Mouse (Mus musculus) intestine, embryonic 16.5 days (tissue): ENCODE data around the gene Rpusd3. TPM values are rescaled to one million over a fixed set of nuclear protein-coding genes. Genes with fewer than 3 reads are reported as not detected.

Experiments used
- ATAC-seq: fragments of 200-750 bp; cut with Nextera tagmentation; 2 replicates; pipeline ENCODE4 v1.8.0; 2017; ENCODE audit warnings: moderate TSS enrichment, moderate library complexity
- H3K27ac ChIP-seq: fragments of 300-500 bp; sonication (generic); 2 replicates; pipeline ENCODE4 v1.5.1; 2014; ENCODE audit warnings: mild to moderate bottlenecking, low read length
- H3K27me3 ChIP-seq: fragments of 300-500 bp; sonication (generic); replicated peaks from 2 replicates; pipeline ENCODE4 v1.6.1; 2014; ENCODE audit warnings: low read length, control low read depth, mixed read lengths; ENCODE audit not compliant: control insufficient read depth, insufficient read depth
- H3K36me3 ChIP-seq: fragments of 300-500 bp; sonication (generic); 2 replicates; pipeline ENCODE4 v1.6.1; 2014; ENCODE audit warnings: low read length, control low read depth; ENCODE audit not compliant: control insufficient read depth, insufficient read depth
- H3K4me1 ChIP-seq: fragments of 300-500 bp; sonication (generic); 2 replicates; pipeline ENCODE4 v1.6.1; 2014; ENCODE audit warnings: low read length, control low read depth, mixed read lengths; ENCODE audit not compliant: control insufficient read depth, insufficient read depth
- H3K4me2 ChIP-seq: fragments of 300-500 bp; sonication (generic); 2 replicates; pipeline ENCODE4 v1.6.1; 2014; ENCODE audit warnings: low read depth, low read length, control low read depth
- H3K4me3 ChIP-seq: fragments of 300-500 bp; sonication (generic); 2 replicates; pipeline ENCODE4 v1.5.1; 2014; ENCODE audit warnings: mild to moderate bottlenecking, low read length
- H3K9ac ChIP-seq: fragments of 300-500 bp; sonication (generic); 2 replicates; pipeline ENCODE4 v1.6.1; 2014; ENCODE audit warnings: low read depth, low read length
- H3K9me3 ChIP-seq: fragments of 300-500 bp; sonication (generic); 2 replicates; pipeline ENCODE4 v1.6.1; 2016; ENCODE audit warnings: low read length, control low read depth; ENCODE audit not compliant: control insufficient read depth
- WGBS: fragments of 180-500 bp; shearing (Covaris S2); extraction: QIAGEN DNeasy Blood & Tissue Kit; methylation state at CpG from one replicate; pipeline ENCODE4 v1.1.7; 2014; 5-methylcytosine and 5-hydroxymethylcytosine counted together
- polyA plus RNA-seq: library from polyadenylated mRNA; unstranded; fragments of >200 nt; fragmentation: Nextera tagmentation; extraction: Ambion mirVana; gene quantifications from 2 replicates; pipeline ENCODE4 v1.2.1, GENCODE M21; 2015

Rpusd3 gene
- polyA plus RNA-seq, 1 experiment from 2014 or later = 32.4 TPM

DNA sequence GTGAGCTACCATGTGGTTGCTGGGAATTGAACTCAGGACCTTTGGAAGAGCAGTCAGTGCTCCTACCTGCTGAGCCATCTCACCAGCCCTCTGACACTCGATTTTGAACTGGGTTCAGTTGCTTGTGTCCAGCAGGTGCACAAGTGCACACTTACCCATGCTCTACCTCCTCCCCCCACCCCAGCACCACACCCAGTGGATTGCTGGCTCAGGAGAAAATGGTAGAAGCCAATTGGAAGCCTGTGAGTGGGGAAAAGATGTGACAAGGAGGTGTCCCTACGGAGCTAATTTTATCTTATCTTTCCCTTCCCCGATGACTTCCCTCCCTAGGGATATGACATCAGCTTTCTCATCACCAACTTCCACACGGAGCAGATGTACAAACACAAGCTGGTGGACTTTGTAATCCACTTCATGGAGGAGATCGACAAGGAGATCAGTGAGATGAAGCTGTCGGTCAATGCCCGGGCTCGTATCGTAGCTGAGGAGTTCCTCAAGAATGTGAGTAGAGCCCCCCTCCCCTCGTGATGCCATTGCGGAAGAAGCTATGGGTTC is 33.9 kb downstream of the Rpusd3 start:
- peaks cover 40% of the 10 kb centered on the region for H3K36me3 ChIP-seq
- ATAC-seq = no peak
- WGBS = 59% methylated on average over 11 of the region's 11 CpGs

DNA sequence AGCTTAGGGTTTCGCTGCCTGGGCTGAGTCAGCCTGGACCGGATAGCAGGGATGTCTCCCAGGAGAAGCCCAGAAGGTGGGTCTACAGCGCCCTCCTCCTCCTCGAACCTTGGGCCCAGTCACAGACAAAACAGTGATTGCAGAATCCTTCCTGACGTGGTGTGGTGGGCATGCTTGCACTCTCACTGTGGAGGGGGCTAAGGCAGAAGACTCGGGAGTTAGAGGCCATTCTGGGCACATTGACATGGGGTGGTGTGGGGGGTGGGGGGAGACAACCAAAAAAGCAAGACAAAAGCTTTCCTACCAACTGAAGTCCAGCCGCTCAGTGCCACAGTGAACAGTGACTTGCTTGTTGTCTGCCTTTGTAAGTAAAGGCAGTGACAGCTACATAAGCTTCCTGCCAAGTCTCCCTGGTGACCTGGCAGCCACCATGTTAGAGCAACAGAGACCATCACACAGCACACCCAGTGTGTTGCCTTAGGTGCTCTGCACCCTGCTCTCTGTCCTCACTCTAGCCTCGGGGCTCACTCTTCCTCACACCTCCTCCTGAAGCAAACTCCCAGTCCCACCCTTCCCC is 34.7 kb downstream of the Rpusd3 start:
- H3K4me2 ChIP-seq = no peak overlapping the region
- H3K9me3 ChIP-seq = no peaks in the 10 kb centered on the region
- no peak overlapping the region for H3K27ac ChIP-seq
- H3K4me1 ChIP-seq = peaks cover 6% of the 10 kb centered on the region
- H3K36me3 ChIP-seq = peaks cover 40% of the 10 kb centered on the region
- no peak for ATAC-seq
- WGBS = 91% methylated on average over 8 of the region's 8 CpGs
- no peak overlapping the region for H3K4me3 ChIP-seq
- no peaks in the 10 kb centered on the region for H3K27me3 ChIP-seq
- H3K9ac ChIP-seq = no peak overlapping the region

More for the DNA sequence above, 33.9 kb downstream of the Rpusd3 start:
- Histone ChIP-seq H3K27me3 (no peaks in the 10 kb centered on the region), H3K9ac (no peak overlapping the region), H3K4me2 (no peak overlapping the region), H3K27ac (peak overlapping the region; percentile 46; the same call in 1 of the 2 replicates), H3K4me1 (peaks cover 5% of the 10 kb centered on the region; the same call in 1 of the 2 replicates), H3K4me3 (no peak overlapping the region), H3K9me3 (no peaks in the 10 kb centered on the region)

DNA sequence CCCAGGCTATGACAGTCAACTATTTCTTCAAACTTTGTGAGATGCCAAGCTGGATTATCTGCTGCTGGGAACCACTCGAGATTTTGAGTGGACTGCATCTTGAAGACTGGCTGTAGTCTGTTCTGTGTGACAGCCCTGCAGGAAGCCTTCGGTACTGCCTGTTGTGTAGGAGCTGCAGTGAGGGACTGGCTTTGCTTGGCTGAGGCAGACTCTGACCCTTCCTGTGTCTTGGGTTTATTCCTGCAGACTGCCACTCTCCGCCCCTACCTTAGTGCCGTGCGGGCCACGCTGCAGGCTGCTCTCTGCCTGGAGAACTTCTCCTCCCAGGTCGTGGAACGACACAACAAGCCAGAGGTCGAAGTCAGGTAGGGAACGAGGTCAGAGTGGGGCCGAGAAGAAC is 38.7 kb downstream of the Rpusd3 start:
- Histone ChIP-seq H3K27me3 (no peaks in the 10 kb centered on the region), H3K36me3 (peaks cover 23% of the 10 kb centered on the region), H3K4me2 (no peak overlapping the region), H3K4me1 (peaks cover 16% of the 10 kb centered on the region), H3K9ac (no peak overlapping the region), H3K4me3 (no peak overlapping the region), H3K27ac (no peak overlapping the region), H3K9me3 (no peaks in the 10 kb centered on the region)
- WGBS = 91% methylated on average over 11 of the region's 11 CpGs
- ATAC-seq = no peak

DNA sequence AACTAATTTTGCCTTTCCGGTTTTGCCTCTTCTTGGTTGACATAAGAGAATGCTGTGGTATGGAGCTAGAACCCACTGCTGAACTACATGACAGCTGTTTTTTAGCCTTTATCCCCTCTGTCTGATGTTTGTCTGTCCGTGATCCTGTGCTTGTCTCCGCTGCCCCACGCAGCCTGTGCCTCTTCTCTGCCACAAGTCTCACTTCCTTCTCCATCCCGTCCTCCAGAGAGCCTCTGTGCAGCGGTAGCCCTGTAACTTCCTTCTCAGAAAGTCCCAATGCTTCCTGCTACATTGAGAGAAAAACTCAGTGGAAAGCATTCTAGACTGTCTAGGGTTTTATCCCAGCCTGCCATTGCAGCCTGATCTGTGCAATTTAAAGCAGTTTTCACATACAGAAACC is 39.9 kb downstream of the Rpusd3 start:
- no peaks in the 10 kb centered on the region for H3K27me3 ChIP-seq
- H3K27ac ChIP-seq = peak overlapping the region; percentile 25; the same call in 1 of the 2 replicates
- 71% methylated on average over 6 of the region's 6 CpGs for WGBS
- peaks cover 16% of the 10 kb centered on the region for H3K4me1 ChIP-seq
- ATAC-seq = no peak
- H3K36me3 ChIP-seq = peaks cover 15% of the 10 kb centered on the region
- H3K4me2 ChIP-seq = peak overlapping the region; percentile 81
- H3K9ac ChIP-seq = peak overlapping the region; percentile 97
- H3K4me3 ChIP-seq = peak overlapping the region; percentile 96
- no peaks in the 10 kb centered on the region for H3K9me3 ChIP-seq

DNA sequence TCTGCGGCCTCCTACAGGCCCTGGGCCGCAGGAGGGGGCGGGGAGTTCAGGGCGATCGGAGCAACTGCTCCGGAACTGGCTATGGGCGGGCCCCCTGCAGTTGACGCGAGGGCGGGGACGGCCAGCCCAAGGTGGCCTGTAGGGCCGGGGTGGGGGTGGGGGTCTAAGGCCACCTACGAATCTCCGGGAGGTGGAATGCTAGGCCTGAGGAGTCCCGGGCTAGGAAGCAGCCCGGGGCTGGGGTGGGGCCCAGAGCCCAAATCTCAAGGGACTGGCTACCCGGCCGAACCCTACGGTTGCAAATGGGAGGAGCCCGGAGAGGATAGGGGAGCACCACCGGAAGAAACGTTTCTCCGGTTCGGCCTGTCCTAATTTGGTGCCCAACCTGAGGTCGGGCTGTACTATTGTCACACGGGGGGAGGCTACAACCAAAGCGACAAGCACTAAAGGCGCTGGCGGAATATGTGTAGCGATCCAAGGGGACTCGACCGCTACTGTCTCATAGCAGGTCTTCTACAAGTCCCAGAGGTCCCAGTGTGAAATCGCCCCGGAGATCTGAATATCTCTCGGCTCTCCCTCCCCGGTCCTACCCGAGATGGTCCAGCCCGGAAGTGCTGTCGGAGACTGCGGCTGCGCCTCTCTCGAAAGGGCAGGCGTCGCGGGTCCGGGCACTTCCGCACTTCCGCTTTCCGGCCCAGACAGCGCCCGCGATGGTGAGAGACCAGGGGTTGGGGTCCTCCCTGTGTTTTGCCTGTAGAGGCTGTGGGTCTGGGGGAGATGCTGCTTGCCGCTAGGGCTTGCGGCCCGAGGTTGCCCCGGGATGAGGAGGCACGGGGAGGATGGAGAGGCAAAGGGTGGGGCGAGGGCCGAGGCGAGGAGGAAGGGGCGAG is 41.4 kb downstream of the Rpusd3 start, which contains the start of the genes Tada3 and Arpc4:
Tada3 (minus strand) TSS at position 388 of the 890 bp plus-strand sequence.
Arpc4 (plus strand) TSS at position 620 of the 890 bp plus-strand sequence.
- Histone ChIP-seq H3K36me3 (peaks cover 8% of the 10 kb centered on the region), H3K4me1 (peaks cover 16% of the 10 kb centered on the region), H3K27ac (peak within 1 kb of the TSS; percentile 97), H3K9me3 (no peaks in the 10 kb centered on the region), H3K4me3 (peak within 1 kb of the TSS; percentile 96), H3K27me3 (no peaks in the 10 kb centered on the region), H3K4me2 (peak within 1 kb of the TSS; percentile 81), H3K9ac (peak within 1 kb of the TSS; percentile 97)
- under 1% methylated on average over 61 of the region's 61 CpGs for WGBS
- ATAC-seq = peak; percentile 96

DNA sequence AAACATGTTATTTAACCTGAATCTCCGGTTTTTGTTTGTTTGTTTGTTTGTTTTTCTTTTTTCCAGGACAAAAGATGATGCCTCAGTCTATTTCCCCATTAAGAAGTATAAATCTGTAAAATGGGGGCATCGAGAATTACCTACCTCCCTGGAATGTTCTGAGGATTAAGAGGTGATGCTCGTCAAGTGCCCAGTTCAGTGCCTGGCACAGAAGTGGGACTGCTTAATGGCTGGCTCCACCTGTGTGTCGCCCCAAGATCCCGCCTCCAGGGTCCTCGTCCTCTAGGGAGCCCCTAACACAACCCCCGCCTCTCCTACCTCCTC is 42.0 kb downstream of the Rpusd3 start:
- 7% methylated on average over 7 of the region's 7 CpGs for WGBS
- no peak for ATAC-seq
- H3K4me1 ChIP-seq = peaks cover 16% of the 10 kb centered on the region
- peak overlapping the region; percentile 97 for H3K27ac ChIP-seq
- no peaks in the 10 kb centered on the region for H3K9me3 ChIP-seq
- H3K27me3 ChIP-seq = no peaks in the 10 kb centered on the region
- H3K4me3 ChIP-seq = peak overlapping the region; percentile 96
- H3K36me3 ChIP-seq = peaks cover 6% of the 10 kb centered on the region
- peak overlapping the region; percentile 97 for H3K9ac ChIP-seq
- H3K4me2 ChIP-seq = peak overlapping the region; percentile 70

DNA sequence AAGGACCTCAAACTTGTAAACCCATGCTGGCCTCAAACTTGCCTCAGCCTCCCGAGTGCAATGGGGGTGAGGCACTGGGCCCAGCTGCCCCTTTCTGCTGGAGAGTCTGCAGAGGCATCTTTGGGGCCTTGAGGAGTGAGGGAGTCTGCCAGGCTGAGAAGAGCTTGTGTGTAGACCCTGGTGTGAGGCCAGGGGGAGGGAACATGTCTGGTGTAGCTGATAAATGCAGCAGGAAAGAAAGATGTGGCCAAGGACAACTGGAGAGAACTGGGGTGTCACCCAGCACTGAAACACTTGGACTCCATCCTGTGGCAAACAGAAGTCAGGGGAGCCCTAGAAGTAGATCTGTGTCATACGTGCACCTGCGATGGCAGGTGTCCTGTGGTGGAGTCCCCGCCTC is 45.6 kb downstream of the Rpusd3 start:
- no peak for ATAC-seq
- WGBS = 84% methylated on average over 4 of the region's 4 CpGs
- no peak overlapping the region for H3K4me3 ChIP-seq

DNA sequence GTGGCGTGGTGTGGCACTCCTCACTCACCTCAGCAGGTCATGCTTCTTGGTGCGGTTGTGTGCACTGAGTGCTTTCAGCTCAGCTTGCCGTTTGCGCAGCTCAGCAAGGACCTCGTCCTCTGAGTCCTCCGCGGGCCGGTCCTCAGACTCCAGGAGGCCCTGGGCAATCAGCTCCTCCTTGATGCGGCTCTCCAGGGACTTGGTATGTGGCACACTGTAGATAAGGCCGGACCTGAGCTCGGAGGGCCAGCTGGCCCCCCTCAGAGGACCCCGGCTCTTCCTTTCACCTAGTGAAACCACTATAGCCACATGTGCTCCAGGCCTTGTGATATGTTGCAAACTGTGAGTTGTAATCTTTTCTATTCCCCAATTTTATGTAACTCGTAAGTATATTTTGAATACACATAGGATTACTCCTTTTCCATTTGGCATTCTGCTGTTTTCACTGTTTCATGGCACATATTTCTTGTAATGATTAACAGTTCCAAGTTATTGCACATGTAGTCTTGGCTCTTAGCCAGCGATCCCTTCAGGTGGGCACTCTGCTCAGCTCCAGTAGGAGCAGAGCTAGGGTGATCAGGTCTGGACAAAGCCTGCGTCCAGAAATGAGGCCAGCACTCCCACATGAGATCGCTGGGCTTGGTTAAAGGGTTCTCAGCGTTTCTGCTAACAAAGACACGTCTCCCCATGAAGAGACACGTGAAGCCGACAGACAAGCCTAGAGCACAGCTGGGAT is 48.8 kb downstream of the Rpusd3 start:
- 73% methylated on average over 20 of the region's 20 CpGs for WGBS
- H3K9ac ChIP-seq = no peak overlapping the region
- H3K4me3 ChIP-seq = no peak overlapping the region
- no peaks in the 10 kb centered on the region for H3K27me3 ChIP-seq
- ATAC-seq = peak; percentile 84
- H3K27ac ChIP-seq = peak overlapping the region; percentile 27
- H3K36me3 ChIP-seq = peaks cover 13% of the 10 kb centered on the region
- H3K4me1 ChIP-seq = peaks cover 4% of the 10 kb centered on the region; the same call in 1 of the 2 replicates
- H3K9me3 ChIP-seq = no peaks in the 10 kb centered on the region
- no peak overlapping the region for H3K4me2 ChIP-seq

More for the DNA sequence above, 45.6 kb downstream of the Rpusd3 start:
- Histone ChIP-seq H3K4me1 (peaks cover 6% of the 10 kb centered on the region; the same call in 1 of the 2 replicates), H3K27me3 (no peaks in the 10 kb centered on the region), H3K9ac (no peak overlapping the region), H3K27ac (no peak overlapping the region), H3K4me2 (no peak overlapping the region), H3K9me3 (no peaks in the 10 kb centered on the region), H3K36me3 (peaks cover 6% of the 10 kb centered on the region; the same call in 1 of the 2 replicates)

DNA sequence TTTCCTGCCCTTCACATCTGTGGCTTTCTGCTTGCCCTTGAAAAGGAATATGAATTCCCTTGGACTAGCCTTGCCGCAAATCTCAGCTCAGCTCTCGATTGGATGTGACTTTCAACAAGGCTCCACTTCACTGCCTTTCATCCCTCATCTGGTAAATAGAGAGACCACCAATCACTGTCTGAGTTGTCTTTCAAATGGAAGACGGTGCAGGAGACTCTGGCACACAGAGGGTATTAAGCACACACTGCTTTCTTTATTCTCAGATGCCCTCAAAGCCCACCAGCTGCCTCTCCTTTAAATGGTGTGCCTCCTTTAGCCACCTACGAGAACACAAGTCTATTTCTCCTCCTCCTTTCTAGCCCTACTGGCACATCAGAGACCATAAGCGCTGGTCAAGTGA is 50.6 kb downstream of the Rpusd3 start:
- 88% methylated on average over 5 of the region's 5 CpGs for WGBS
- peaks cover 13% of the 10 kb centered on the region for H3K36me3 ChIP-seq
- no peak for ATAC-seq

More for the DNA sequence above, 50.6 kb downstream of the Rpusd3 start:
- no peaks in the 10 kb centered on the region for H3K27me3 ChIP-seq
- H3K9me3 ChIP-seq = no peaks in the 10 kb centered on the region
- no peak overlapping the region for H3K4me3 ChIP-seq
- H3K27ac ChIP-seq = no peak overlapping the region
- no peak overlapping the region for H3K4me2 ChIP-seq
- no peak overlapping the region for H3K9ac ChIP-seq
- H3K4me1 ChIP-seq = peaks cover 4% of the 10 kb centered on the region; the same call in 1 of the 2 replicates
